Mouse (Mus musculus) limb, embryonic 12.5 days (tissue): ENCODE data around the gene Tmcc1. TPM values are rescaled to one million over a fixed set of nuclear protein-coding genes. Genes with fewer than 3 reads are reported as not detected.

ENCODE experiments used
- ATAC-seq: fragments of 200-750 bp; cut with Nextera tagmentation; 2 replicates; pipeline ENCODE4 v1.8.0; 2017; ENCODE audit warnings: low read depth, moderate TSS enrichment; ENCODE audit not compliant: insufficient number of reproducible peaks, insufficient read depth, low FRiP score, low TSS enrichment
- H3K27ac ChIP-seq: fragments of 300-500 bp; sonication (generic); 2 replicates; pipeline ENCODE4 v1.5.1; 2016; ENCODE audit warnings: mild to moderate bottlenecking, moderate library complexity
- H3K27me3 ChIP-seq: fragments of 300-500 bp; sonication (generic); 2 replicates; pipeline ENCODE4 v1.6.1; 2016; ENCODE audit warnings: mild to moderate bottlenecking, moderate library complexity
- H3K36me3 ChIP-seq: fragments of 300-500 bp; sonication (generic); 2 replicates; pipeline ENCODE4 v1.6.1; 2016; ENCODE audit warnings: mild to moderate bottlenecking, moderate library complexity
- H3K4me1 ChIP-seq: fragments of 300-500 bp; sonication (generic); replicated peaks from 2 replicates; pipeline ENCODE4 v1.6.1; 2016
- H3K4me2 ChIP-seq: fragments of 300-500 bp; sonication (generic); 2 replicates; pipeline ENCODE4 v1.6.1; 2016; ENCODE audit warnings: mild to moderate bottlenecking, moderate library complexity
- H3K4me3 ChIP-seq: fragments of 300-500 bp; sonication (generic); replicated peaks from 2 replicates; pipeline ENCODE4 v1.5.1; 2016; ENCODE audit warnings: mild to moderate bottlenecking
- H3K9ac ChIP-seq: fragments of 300-500 bp; sonication (generic); replicated peaks from 2 replicates; pipeline ENCODE4 v1.6.1; 2016; ENCODE audit warnings: mild to moderate bottlenecking, moderate library complexity
- H3K9me3 ChIP-seq: fragments of 300-500 bp; sonication (generic); 2 replicates; pipeline ENCODE4 v1.6.1; 2016; ENCODE audit warnings: mild to moderate bottlenecking, moderate library complexity
- WGBS: fragments of 180-500 bp; shearing (Covaris S2); methylation state at CpG from one replicate; pipeline ENCODE4 v1.1.7; 2016; 5-methylcytosine and 5-hydroxymethylcytosine counted together
- polyA plus RNA-seq: library from polyadenylated mRNA; unstranded; fragments of >200 nt; fragmentation: Nextera tagmentation; extraction: Ambion mirVana; gene quantifications from 2 replicates; pipeline ENCODE4 v1.2.1, GENCODE M21; 2016

Tmcc1 gene
- polyA plus RNA-seq, 1 experiment from 2014 or later: 19.4 TPM

GRCm38 (mm10) chr6:115991108-115991880 is 202.0 kb downstream of the Tmcc1 start:
- Histone ChIP-seq H3K4me1 (peaks cover 49% of the 10 kb centered on the region), H3K4me3 (peak overlapping the region; percentile 59), H3K27me3 (peaks cover 64% of the 10 kb centered on the region), H3K36me3 (no peaks in the 10 kb centered on the region), H3K4me2 (peak overlapping the region; percentile 37), H3K27ac (no peak overlapping the region), H3K9ac (peak overlapping the region; percentile 40), H3K9me3 (no peaks in the 10 kb centered on the region)
- WGBS: 27% methylated on average over 13 of the region's 13 CpGs
- no peak for ATAC-seq

DNA sequence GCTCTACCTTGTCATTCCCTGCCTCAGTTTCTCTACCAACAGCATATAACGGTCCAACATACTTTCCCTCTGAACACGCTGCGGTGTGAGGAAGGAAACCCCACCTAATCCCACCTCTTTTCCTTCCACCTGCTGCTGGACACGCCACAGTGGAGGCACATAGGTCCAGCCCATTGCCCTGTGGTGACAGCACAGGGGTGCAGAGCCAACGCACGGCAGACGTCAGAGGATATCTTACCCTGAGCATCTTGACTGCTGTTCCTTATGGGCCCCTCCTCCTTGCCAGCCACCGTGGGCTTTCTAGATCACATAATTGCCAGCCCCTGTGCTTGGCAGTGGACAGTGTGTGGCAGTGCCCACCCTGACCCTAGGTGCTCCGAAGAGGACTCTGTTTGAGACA is 202.8 kb downstream of the Tmcc1 start:
- Histone ChIP-seq H3K9me3 (no peaks in the 10 kb centered on the region), H3K27ac (no peak overlapping the region), H3K9ac (no peak overlapping the region), H3K4me3 (peak overlapping the region; percentile 59), H3K36me3 (no peaks in the 10 kb centered on the region), H3K27me3 (peaks cover 57% of the 10 kb centered on the region), H3K4me2 (peak overlapping the region; percentile 37), H3K4me1 (peaks cover 54% of the 10 kb centered on the region)
- no peak for ATAC-seq
- WGBS: 81% methylated on average over 9 of the region's 9 CpGs

DNA sequence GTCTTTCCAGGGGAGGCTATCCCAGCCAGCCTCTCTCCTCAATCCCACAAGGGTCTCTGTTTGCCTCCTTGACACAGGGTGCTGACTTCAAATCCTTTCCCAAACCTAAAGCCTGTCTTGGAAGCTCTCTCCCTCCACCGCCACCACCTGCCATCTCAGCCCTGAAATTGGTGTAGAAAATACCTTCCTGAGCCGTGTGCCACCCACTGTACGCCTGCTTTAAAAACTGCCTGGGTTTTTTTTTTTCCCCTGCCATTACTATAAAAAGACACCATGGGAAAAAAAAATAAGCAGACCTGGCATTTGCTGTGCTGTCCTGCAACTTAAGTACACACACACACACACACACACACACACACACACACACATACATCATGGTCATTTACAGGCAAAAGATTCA is 203.2 kb downstream of the Tmcc1 start:
- no peak for ATAC-seq
- Histone ChIP-seq H3K4me2 (peak overlapping the region; percentile 37; the same call in 1 of the 2 replicates), H3K36me3 (no peaks in the 10 kb centered on the region), H3K9ac (no peak overlapping the region), H3K4me1 (peaks cover 58% of the 10 kb centered on the region), H3K4me3 (no peak overlapping the region), H3K27ac (no peak overlapping the region), H3K9me3 (no peaks in the 10 kb centered on the region), H3K27me3 (peaks cover 55% of the 10 kb centered on the region)
- WGBS: 87% methylated on average over 3 of the region's 3 CpGs

DNA sequence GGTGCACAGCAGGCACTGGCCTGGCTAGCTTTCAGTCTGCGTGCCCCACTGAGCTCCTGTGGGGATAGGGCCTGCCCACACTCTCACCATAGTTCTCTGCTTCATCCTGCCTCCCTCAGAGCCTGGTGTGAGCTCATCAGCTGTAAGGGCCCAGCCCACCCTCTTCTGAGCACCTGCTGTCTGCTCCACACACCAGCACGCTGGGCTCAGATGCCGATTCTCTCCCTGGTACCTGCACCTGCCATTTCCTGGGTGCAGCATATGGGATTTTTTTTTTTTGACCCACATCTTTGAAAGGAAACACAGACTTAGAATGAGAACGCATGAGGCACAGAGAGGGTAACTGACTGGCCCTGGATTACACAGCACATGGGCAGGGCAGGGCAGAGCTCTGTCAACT is 203.7 kb downstream of the Tmcc1 start:
- no peak for ATAC-seq
- H3K36me3 ChIP-seq: no peaks in the 10 kb centered on the region
- no peaks in the 10 kb centered on the region for H3K9me3 ChIP-seq
- WGBS: 73% methylated on average over 4 of the region's 4 CpGs
- H3K27ac ChIP-seq: no peak overlapping the region
- H3K27me3 ChIP-seq: peaks cover 55% of the 10 kb centered on the region
- peaks cover 63% of the 10 kb centered on the region for H3K4me1 ChIP-seq
- no peak overlapping the region for H3K4me3 ChIP-seq
- H3K4me2 ChIP-seq: peak overlapping the region; percentile 31
- H3K9ac ChIP-seq: 0 out of 2 replicates have a peak overlapping the region, but pooled peaks have one; percentile 31

- Histone ChIP-seq H3K4me1 (peaks cover 63% of the 10 kb centered on the region), H3K36me3 (no peaks in the 10 kb centered on the region), H3K4me3 (no peak overlapping the region), H3K27me3 (peaks cover 50% of the 10 kb centered on the region), H3K9ac (0 out of 2 replicates have a peak overlapping the region, but pooled peaks have one; percentile 31), H3K27ac (no peak overlapping the region), H3K9me3 (no peaks in the 10 kb centered on the region), H3K4me2 (peak overlapping the region; percentile 31)
- WGBS: 77% methylated on average over 5 of the region's 5 CpGs
- no peak for ATAC-seq
Observed at GRCm38 (mm10) chr6:115989032-115989431, 204.3 kb downstream of the Tmcc1 start.

DNA sequence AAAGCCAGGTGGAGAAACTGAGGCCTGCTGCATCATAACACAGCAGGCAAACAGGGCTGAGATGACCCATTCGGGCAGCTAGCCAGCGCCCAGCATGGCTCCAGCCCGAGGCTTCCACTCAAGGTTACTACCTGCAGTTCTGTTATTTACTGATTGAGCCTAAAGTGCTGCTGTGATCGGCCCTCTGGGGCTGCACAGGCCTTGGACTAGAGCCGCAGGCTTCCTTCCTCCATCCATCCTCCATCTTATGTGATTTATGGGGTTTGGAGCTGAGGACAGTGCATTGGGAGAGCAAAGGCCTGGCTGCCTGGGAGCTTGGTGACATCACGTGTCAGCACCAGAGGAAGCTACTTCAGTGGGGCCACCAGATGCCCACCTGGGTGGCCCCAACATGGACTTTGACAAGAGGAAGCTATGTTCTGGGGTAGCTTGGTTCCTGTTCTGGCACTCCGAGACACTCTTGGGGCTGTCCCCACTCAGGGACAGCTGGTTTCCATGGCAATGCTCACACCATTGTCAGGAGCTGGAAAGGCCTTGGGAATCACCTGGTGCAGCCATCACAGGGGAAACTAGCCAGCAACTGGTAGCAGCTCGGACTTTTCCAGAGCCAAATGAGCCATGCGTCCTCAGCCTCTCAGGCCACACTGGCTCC is 206.1 kb downstream of the Tmcc1 start:
- peaks cover 32% of the 10 kb centered on the region for H3K27me3 ChIP-seq
- peak overlapping the region; percentile 40; the same call in 1 of the 2 replicates for H3K9ac ChIP-seq
- peaks cover 59% of the 10 kb centered on the region for H3K4me1 ChIP-seq
- H3K4me3 ChIP-seq: 0 out of 2 replicates have a peak overlapping the region, but pooled peaks have one; percentile 0
- no peaks in the 10 kb centered on the region for H3K9me3 ChIP-seq
- no peak for ATAC-seq
- H3K4me2 ChIP-seq: peak overlapping the region; percentile 32
- H3K36me3 ChIP-seq: no peaks in the 10 kb centered on the region
- H3K27ac ChIP-seq: peak overlapping the region; percentile 64
- 41% methylated on average over 9 of the region's 9 CpGs for WGBS

DNA sequence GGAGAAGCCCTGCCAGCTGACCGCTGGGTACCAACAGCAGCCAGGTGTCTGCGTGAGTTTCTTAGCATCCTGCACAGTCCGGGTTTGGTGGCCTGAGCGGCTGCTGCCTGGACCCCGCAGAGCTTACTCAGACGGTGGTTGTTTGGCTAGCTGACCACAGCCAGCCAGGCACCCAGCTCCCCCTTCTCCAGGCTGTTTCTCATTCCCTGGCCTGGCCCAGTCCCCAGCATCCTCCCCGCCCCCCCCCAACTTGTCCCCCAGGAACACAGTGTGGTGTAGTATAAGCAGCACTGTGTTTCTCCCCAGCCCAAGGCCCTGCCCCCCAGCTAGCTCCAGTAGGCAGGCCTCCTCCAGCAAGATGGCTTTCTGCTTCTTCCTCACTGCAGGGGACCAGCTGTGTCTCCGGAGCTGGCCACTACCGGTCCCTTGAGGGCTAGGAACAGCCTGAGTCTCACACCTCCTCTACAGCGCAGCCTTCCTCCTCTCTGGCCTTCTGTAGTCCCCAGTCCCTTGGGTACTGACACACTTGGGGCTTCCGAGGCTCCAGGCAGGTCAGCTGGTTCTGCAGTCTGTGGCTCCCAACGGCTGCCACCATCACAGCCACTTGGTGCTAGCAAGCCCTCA is 206.7 kb downstream of the Tmcc1 start:
- WGBS: 41% methylated on average over 12 of the region's 12 CpGs
- ATAC-seq: no peak
- Histone ChIP-seq H3K4me3 (peak overlapping the region; percentile 0; the same call in 1 of the 2 replicates), H3K27ac (peak overlapping the region; percentile 64; the same call in 1 of the 2 replicates), H3K27me3 (peaks cover 25% of the 10 kb centered on the region), H3K4me2 (peak overlapping the region; percentile 32), H3K9me3 (no peaks in the 10 kb centered on the region), H3K36me3 (no peaks in the 10 kb centered on the region), H3K9ac (no peak overlapping the region), H3K4me1 (peaks cover 53% of the 10 kb centered on the region)

DNA sequence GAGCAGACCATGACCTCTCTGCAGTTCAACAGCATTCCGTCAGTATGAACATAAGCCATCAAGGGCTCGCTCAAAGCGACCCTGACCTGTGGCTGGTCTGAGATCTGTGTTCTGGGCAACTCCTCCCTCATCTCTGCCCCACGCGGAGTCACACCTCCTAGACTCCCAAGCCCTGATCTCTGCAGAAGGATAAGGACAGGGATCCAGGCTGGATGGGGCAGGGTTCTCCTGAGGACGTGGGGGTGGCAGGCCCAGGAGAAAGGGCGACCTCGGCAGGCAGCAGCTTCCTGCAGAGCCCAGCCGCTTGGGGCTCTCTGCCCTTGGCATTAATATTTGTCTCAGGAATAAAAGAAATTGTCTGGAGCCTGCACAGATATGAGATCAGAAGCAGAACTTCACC is 207.7 kb downstream of the Tmcc1 start:
- Histone ChIP-seq H3K9ac (no peak overlapping the region), H3K4me1 (peaks cover 46% of the 10 kb centered on the region), H3K4me3 (no peak overlapping the region), H3K9me3 (no peaks in the 10 kb centered on the region), H3K36me3 (no peaks in the 10 kb centered on the region), H3K4me2 (no peak overlapping the region), H3K27me3 (peaks cover 16% of the 10 kb centered on the region), H3K27ac (no peak overlapping the region)
- WGBS: 56% methylated on average over 9 of the region's 9 CpGs
- no peak for ATAC-seq

DNA sequence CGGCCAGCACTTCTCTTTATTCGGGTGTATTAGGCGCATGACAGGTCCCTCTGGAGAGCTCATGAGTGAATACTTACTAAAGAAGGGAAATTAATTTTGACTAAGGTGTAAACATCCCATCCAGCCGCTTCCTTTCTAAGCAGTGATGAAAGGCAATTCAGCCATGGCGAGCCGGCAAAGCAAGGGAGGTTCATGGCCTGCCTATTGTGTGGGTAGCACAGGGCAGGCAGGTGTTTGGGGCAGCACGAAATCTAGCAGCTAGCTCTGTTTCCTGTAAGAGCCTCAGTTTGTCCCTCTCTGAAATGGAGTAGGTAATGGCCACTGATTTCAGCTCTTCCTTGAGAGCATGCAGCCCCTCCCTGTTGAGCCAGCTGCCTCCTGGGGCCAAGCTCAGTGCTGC is 208.7 kb downstream of the Tmcc1 start:
- peaks cover 49% of the 10 kb centered on the region for H3K4me1 ChIP-seq
- WGBS: 72% methylated on average over 7 of the region's 7 CpGs
- no peaks in the 10 kb centered on the region for H3K9me3 ChIP-seq
- no peak overlapping the region for H3K4me2 ChIP-seq
- H3K27ac ChIP-seq: no peak overlapping the region
- H3K36me3 ChIP-seq: no peaks in the 10 kb centered on the region
- no peak overlapping the region for H3K4me3 ChIP-seq
- H3K9ac ChIP-seq: no peak overlapping the region
- no peak for ATAC-seq
- H3K27me3 ChIP-seq: peaks cover 6% of the 10 kb centered on the region

DNA sequence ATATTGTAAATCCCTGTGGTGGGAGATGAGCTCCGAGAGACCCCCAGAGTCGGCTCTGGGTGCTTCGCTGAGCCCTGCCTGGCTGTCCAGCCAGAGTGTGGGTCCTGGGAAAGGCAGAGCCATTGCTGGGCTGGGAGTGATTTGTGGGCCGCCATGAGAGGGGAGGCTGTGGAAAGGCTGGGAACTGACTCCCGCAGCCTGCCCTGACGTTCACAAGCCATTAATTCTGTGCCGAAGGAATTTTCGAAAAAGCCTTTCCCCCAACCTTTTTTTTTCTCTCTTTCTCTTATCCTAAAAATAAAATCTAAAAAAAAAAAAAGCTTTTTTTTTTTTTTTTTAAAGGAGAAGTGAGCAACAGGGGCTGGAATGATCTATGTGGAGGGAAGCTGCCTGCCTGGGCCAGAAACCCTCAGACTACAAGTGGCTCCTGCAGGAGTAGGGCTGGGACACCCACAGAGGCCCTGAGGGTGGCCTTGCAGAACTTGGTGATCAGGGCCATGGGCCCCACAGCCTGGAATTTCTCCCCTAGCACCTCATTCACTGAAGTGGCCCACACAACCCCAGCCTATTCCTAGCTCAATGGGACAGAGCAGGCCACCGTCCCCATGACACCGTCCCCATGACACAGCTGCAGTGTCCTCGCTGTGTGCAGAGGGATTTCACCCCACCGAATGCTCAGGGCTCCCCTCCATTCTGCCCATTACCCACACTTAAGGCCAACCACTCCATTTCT is 209.8 kb downstream of the Tmcc1 start:
- Histone ChIP-seq H3K4me1 (peaks cover 49% of the 10 kb centered on the region), H3K4me3 (no peak overlapping the region), H3K36me3 (no peaks in the 10 kb centered on the region), H3K27ac (peak overlapping the region; percentile 64; the same call in 1 of the 2 replicates), H3K27me3 (no peaks in the 10 kb centered on the region; the same call in none of the 2 replicates), H3K9me3 (no peaks in the 10 kb centered on the region), H3K4me2 (no peak overlapping the region), H3K9ac (no peak overlapping the region; the same call in 1 of the 2 replicates)
- WGBS: 42% methylated on average over 12 of the region's 12 CpGs
- ATAC-seq: no peak
